Mouse (Mus musculus): ENCODE data around the gene Adamts16. TPM values are rescaled to one million over a fixed set of nuclear protein-coding genes. Genes with fewer than 3 reads are reported as not detected.

The Adamts16 gene
- polyA plus RNA-seq, 1 experiment from 2014 or later = 0.11 TPM

GRCm38 (mm10) chr13:70738781-70739180 lies 102.8 kb downstream of the Adamts16 start:
- Histone ChIP-seq H3K27ac (ENCODE audit: low read length) (no peak overlapping the region), H3K4me2 (ENCODE audit: low read depth, low read length) (no peak overlapping the region), H3K9me3 (replicated peaks; ENCODE audit: control insufficient read depth, low read length) (no peaks in the 10 kb centered on the region), H3K4me1 (ENCODE audit: control insufficient read depth, insufficient read depth, low read length) (peaks cover 5% of the 10 kb centered on the region), H3K4me3 (ENCODE audit: low read length) (no peak overlapping the region), H3K36me3 (ENCODE audit: control insufficient read depth, insufficient read depth) (no peaks in the 10 kb centered on the region), H3K27me3 (ENCODE audit: control insufficient read depth, insufficient read depth, low read length) (peaks cover 2% of the 10 kb centered on the region), H3K9ac (ENCODE audit: low read length) (no peak overlapping the region)
- ATAC-seq (replicated peaks; ENCODE audit: extremely low read depth, insufficient read depth, low FRiP score) = no peak
- 97% methylated on average over 9 of the region's 9 CpGs for whole genome bisulfite sequencing

- Histone ChIP-seq H3K27me3 (ENCODE audit: control insufficient read depth, insufficient read depth, low read length) (no peaks in the 10 kb centered on the region), H3K27ac (ENCODE audit: low read length) (no peak overlapping the region), H3K4me2 (ENCODE audit: low read depth, low read length) (no peak overlapping the region), H3K4me3 (ENCODE audit: low read length) (no peak overlapping the region), H3K9me3 (replicated peaks; ENCODE audit: control insufficient read depth, low read length) (no peaks in the 10 kb centered on the region), H3K4me1 (ENCODE audit: control insufficient read depth, insufficient read depth, low read length) (peaks cover 5% of the 10 kb centered on the region), H3K36me3 (ENCODE audit: control insufficient read depth, insufficient read depth) (no peaks in the 10 kb centered on the region), H3K9ac (ENCODE audit: low read length) (no peak overlapping the region)
- ATAC-seq (replicated peaks; ENCODE audit: extremely low read depth, insufficient read depth, low FRiP score) = no peak
- WGBS = 24% methylated on average over 4 of the region's 4 CpGs
Observed at GRCm38 (mm10) chr13:70736409-70736808, 105.2 kb downstream of the Adamts16 start.

GRCm38 (mm10) chr13:70734640-70735039 lies 107.0 kb downstream of the Adamts16 start:
- no peak for ATAC-seq (replicated peaks; ENCODE audit: extremely low read depth, insufficient read depth, low FRiP score)
- no peaks in the 10 kb centered on the region for H3K36me3 ChIP-seq (ENCODE audit: control insufficient read depth, insufficient read depth)

GRCm38 (mm10) chr13:70733911-70734310 lies 107.7 kb downstream of the Adamts16 start:
- H3K9ac ChIP-seq (ENCODE audit: low read length) = no peak overlapping the region
- no peak overlapping the region for H3K4me2 ChIP-seq (ENCODE audit: low read depth, low read length)
- ATAC-seq (replicated peaks; ENCODE audit: extremely low read depth, insufficient read depth, low FRiP score) = no peak
- H3K4me1 ChIP-seq (ENCODE audit: control insufficient read depth, insufficient read depth, low read length) = peaks cover 5% of the 10 kb centered on the region; the same call in 1 of the 2 replicates
- no peaks in the 10 kb centered on the region for H3K36me3 ChIP-seq (ENCODE audit: control insufficient read depth, insufficient read depth)
- H3K27me3 ChIP-seq (ENCODE audit: control insufficient read depth, insufficient read depth, low read length) = no peaks in the 10 kb centered on the region
- 90% methylated on average over 1 of the region's 1 CpGs for WGBS
- H3K27ac ChIP-seq (ENCODE audit: low read length) = no peak overlapping the region
- H3K9me3 ChIP-seq (replicated peaks; ENCODE audit: control insufficient read depth, low read length) = no peaks in the 10 kb centered on the region
- no peak overlapping the region for H3K4me3 ChIP-seq (ENCODE audit: low read length)

More at GRCm38 (mm10) chr13:70734640-70735039, 107.0 kb downstream of the Adamts16 start:
- no peak overlapping the region for H3K27ac ChIP-seq (ENCODE audit: low read length)
- no peak overlapping the region for H3K9ac ChIP-seq (ENCODE audit: low read length)
- H3K9me3 ChIP-seq (replicated peaks; ENCODE audit: control insufficient read depth, low read length) = no peaks in the 10 kb centered on the region
- H3K4me2 ChIP-seq (ENCODE audit: low read depth, low read length) = no peak overlapping the region
- H3K27me3 ChIP-seq (ENCODE audit: control insufficient read depth, insufficient read depth, low read length) = no peaks in the 10 kb centered on the region
- 84% methylated on average over 5 of the region's 5 CpGs for WGBS
- H3K4me3 ChIP-seq (ENCODE audit: low read length) = no peak overlapping the region
- peaks cover 5% of the 10 kb centered on the region; the same call in 1 of the 2 replicates for H3K4me1 ChIP-seq (ENCODE audit: control insufficient read depth, insufficient read depth, low read length)

GRCm38 (mm10) chr13:70733206-70733605 lies 108.4 kb downstream of the Adamts16 start:
- Histone ChIP-seq H3K9me3 (replicated peaks; ENCODE audit: control insufficient read depth, low read length) (no peaks in the 10 kb centered on the region), H3K27ac (ENCODE audit: low read length) (no peak overlapping the region), H3K4me3 (ENCODE audit: low read length) (no peak overlapping the region), H3K4me1 (ENCODE audit: control insufficient read depth, insufficient read depth, low read length) (peaks cover 5% of the 10 kb centered on the region; the same call in 1 of the 2 replicates), H3K36me3 (ENCODE audit: control insufficient read depth, insufficient read depth) (no peaks in the 10 kb centered on the region), H3K27me3 (ENCODE audit: control insufficient read depth, insufficient read depth, low read length) (no peaks in the 10 kb centered on the region), H3K4me2 (ENCODE audit: low read depth, low read length) (no peak overlapping the region), H3K9ac (ENCODE audit: low read length) (no peak overlapping the region)
- WGBS = 25% methylated on average over 2 of the region's 2 CpGs
- no peak for ATAC-seq (replicated peaks; ENCODE audit: extremely low read depth, insufficient read depth, low FRiP score)

- H3K4me2 ChIP-seq (ENCODE audit: low read depth, low read length) = no peak overlapping the region
- WGBS = 58% methylated on average over 5 of the region's 5 CpGs
- H3K4me3 ChIP-seq (ENCODE audit: low read length) = no peak overlapping the region
- no peaks in the 10 kb centered on the region for H3K36me3 ChIP-seq (ENCODE audit: control insufficient read depth, insufficient read depth)
- H3K27ac ChIP-seq (ENCODE audit: low read length) = no peak overlapping the region
- H3K4me1 ChIP-seq (ENCODE audit: control insufficient read depth, insufficient read depth, low read length) = peaks cover 5% of the 10 kb centered on the region; the same call in 1 of the 2 replicates
- H3K9me3 ChIP-seq (replicated peaks; ENCODE audit: control insufficient read depth, low read length) = no peaks in the 10 kb centered on the region
- H3K9ac ChIP-seq (ENCODE audit: low read length) = no peak overlapping the region
- no peaks in the 10 kb centered on the region for H3K27me3 ChIP-seq (ENCODE audit: control insufficient read depth, insufficient read depth, low read length)
- ATAC-seq (replicated peaks; ENCODE audit: extremely low read depth, insufficient read depth, low FRiP score) = no peak
Observed at GRCm38 (mm10) chr13:70732781-70733180, 108.8 kb downstream of the Adamts16 start.

- Histone ChIP-seq H3K4me2 (ENCODE audit: low read depth, low read length) (no peak overlapping the region), H3K9me3 (replicated peaks; ENCODE audit: control insufficient read depth, low read length) (no peaks in the 10 kb centered on the region), H3K4me3 (ENCODE audit: low read length) (no peak overlapping the region), H3K36me3 (ENCODE audit: control insufficient read depth, insufficient read depth) (no peaks in the 10 kb centered on the region), H3K27ac (ENCODE audit: low read length) (no peak overlapping the region), H3K27me3 (ENCODE audit: control insufficient read depth, insufficient read depth, low read length) (no peaks in the 10 kb centered on the region), H3K9ac (ENCODE audit: low read length) (no peak overlapping the region), H3K4me1 (ENCODE audit: control insufficient read depth, insufficient read depth, low read length) (no peaks in the 10 kb centered on the region; the same call in 1 of the 2 replicates)
- no peak for ATAC-seq (replicated peaks; ENCODE audit: extremely low read depth, insufficient read depth, low FRiP score)
- WGBS = 52% methylated on average over 5 of the region's 5 CpGs
Observed at GRCm38 (mm10) chr13:70731349-70731748, 110.3 kb downstream of the Adamts16 start.

- H3K36me3 ChIP-seq (ENCODE audit: control insufficient read depth, insufficient read depth) = no peaks in the 10 kb centered on the region
- 48% methylated on average over 5 of the region's 5 CpGs for WGBS
- no peak overlapping the region for H3K9ac ChIP-seq (ENCODE audit: low read length)
- H3K9me3 ChIP-seq (replicated peaks; ENCODE audit: control insufficient read depth, low read length) = no peaks in the 10 kb centered on the region
- H3K4me2 ChIP-seq (ENCODE audit: low read depth, low read length) = no peak overlapping the region
- no peak overlapping the region for H3K4me3 ChIP-seq (ENCODE audit: low read length)
- ATAC-seq (replicated peaks; ENCODE audit: extremely low read depth, insufficient read depth, low FRiP score) = no peak
- no peaks in the 10 kb centered on the region for H3K4me1 ChIP-seq (ENCODE audit: control insufficient read depth, insufficient read depth, low read length)
- no peaks in the 10 kb centered on the region for H3K27me3 ChIP-seq (ENCODE audit: control insufficient read depth, insufficient read depth, low read length)
- H3K27ac ChIP-seq (ENCODE audit: low read length) = no peak overlapping the region
Observed at GRCm38 (mm10) chr13:70729996-70730395, 111.6 kb downstream of the Adamts16 start.

- ATAC-seq (replicated peaks; ENCODE audit: extremely low read depth, insufficient read depth, low FRiP score) = no peak
- no peak overlapping the region for H3K9ac ChIP-seq (ENCODE audit: low read length)
- no peaks in the 10 kb centered on the region for H3K36me3 ChIP-seq (ENCODE audit: control insufficient read depth, insufficient read depth)
- 80% methylated on average over 3 of the region's 3 CpGs for WGBS
- H3K9me3 ChIP-seq (replicated peaks; ENCODE audit: control insufficient read depth, low read length) = no peaks in the 10 kb centered on the region
- H3K4me1 ChIP-seq (ENCODE audit: control insufficient read depth, insufficient read depth, low read length) = no peaks in the 10 kb centered on the region
- no peak overlapping the region for H3K27ac ChIP-seq (ENCODE audit: low read length)
- no peaks in the 10 kb centered on the region for H3K27me3 ChIP-seq (ENCODE audit: control insufficient read depth, insufficient read depth, low read length)
- no peak overlapping the region for H3K4me2 ChIP-seq (ENCODE audit: low read depth, low read length)
- H3K4me3 ChIP-seq (ENCODE audit: low read length) = no peak overlapping the region
Observed at GRCm38 (mm10) chr13:70726249-70726648, 115.4 kb downstream of the Adamts16 start.
